Mouse (Mus musculus) G1E (cell line): Measurements from ENCODE around the gene Nsun2. TPM values are rescaled to one million over a fixed set of nuclear protein-coding genes. Genes with fewer than 3 reads are reported as not detected.
A peak's percentile ranks its signal among the peaks of the same experiment; 100 is the strongest.

ENCODE experiments used
- ATAC-seq: 2 replicates; pipeline ENCODE4 v1.8.0; 2016; ENCODE audit warnings: mild to moderate bottlenecking; ENCODE audit not compliant: insufficient number of reproducible peaks, poor library complexity, low FRiP score, severe bottlenecking; ENCODE audit errors: extremely low read depth
- DNase-seq: peaks from one replicate; pipeline ENCODE4 v3.0.0; 2012; ENCODE audit warnings: low spot score
- H3K27me3 ChIP-seq: 2 replicates; pipeline ENCODE4 v1.6.1; 2012; ENCODE audit warnings: mild to moderate bottlenecking, low read length, inconsistent platforms; ENCODE audit not compliant: insufficient read depth
- H3K36me3 ChIP-seq: replicated peaks from 2 replicates; pipeline ENCODE3; 2012; ENCODE audit warnings: mild to moderate bottlenecking, inconsistent platforms
- H3K4me1 ChIP-seq: 2 replicates; pipeline ENCODE4 v1.6.1; 2012; ENCODE audit warnings: low read depth, low read length, inconsistent platforms, mixed read lengths; ENCODE audit not compliant: insufficient read depth
- H3K4me3 ChIP-seq: 2 replicates; pipeline ENCODE4 v1.5.1; 2012; ENCODE audit warnings: low read depth, mild to moderate bottlenecking, inconsistent platforms, low read length, moderate library complexity, mixed read lengths
- H3K9me3 ChIP-seq: replicated peaks from 2 replicates; pipeline ENCODE4 v1.6.1; 2012; ENCODE audit warnings: inconsistent platforms
- CTCF ChIP-seq: IDR thresholded peaks from 2 replicates; pipeline ENCODE4 v1.5.1; 2012; ENCODE audit warnings: low read depth, low read length, inconsistent platforms, mixed read lengths
- GATA1 ChIP-seq: IDR thresholded peaks from 2 replicates; pipeline ENCODE4 v1.6.1; 2012; ENCODE audit warnings: borderline replicate concordance, low read length, inconsistent platforms, mixed read lengths
- GATA2 ChIP-seq: IDR thresholded peaks from 2 replicates; pipeline ENCODE4 v1.6.1; 2012; ENCODE audit warnings: low read depth, low read length, inconsistent platforms, borderline replicate concordance
- POLR2AphosphoS5 ChIP-seq: IDR thresholded peaks from 2 replicates; pipeline ENCODE4 v1.6.1; 2012; ENCODE audit warnings: low read depth, low read length, inconsistent platforms; ENCODE audit not compliant: insufficient replicate concordance
- TAL1 ChIP-seq: conservative IDR thresholded peaks from 2 replicates; pipeline ENCODE4 v1.6.1; 2012; ENCODE audit warnings: low read depth, low read length, inconsistent platforms, mixed read lengths
- polyA plus RNA-seq: library from polyadenylated mRNA; stranded (reverse); fragments of >175 nt; gene quantifications from 2 replicates; pipeline ENCODE4 v1.2.3, GENCODE M21; 2012
- total RNA-seq, 2 experiments: library from RNA; stranded (forward) in 1 of 2; stranded (reverse) in 1 of 2; fragments of 200-1000 nt in 1 of 2; fragments of >200 nt in 1 of 2; fragmentation: Nextera tagmentation in 1 of 2; gene quantifications; 2 replicates each; pipeline ENCODE4 v1.2.3; 2014 to 2017

Gene Nsun2
- total and polyA plus RNA-seq, 3 experiments = 144 to 231 (median 152) TPM

DNA sequence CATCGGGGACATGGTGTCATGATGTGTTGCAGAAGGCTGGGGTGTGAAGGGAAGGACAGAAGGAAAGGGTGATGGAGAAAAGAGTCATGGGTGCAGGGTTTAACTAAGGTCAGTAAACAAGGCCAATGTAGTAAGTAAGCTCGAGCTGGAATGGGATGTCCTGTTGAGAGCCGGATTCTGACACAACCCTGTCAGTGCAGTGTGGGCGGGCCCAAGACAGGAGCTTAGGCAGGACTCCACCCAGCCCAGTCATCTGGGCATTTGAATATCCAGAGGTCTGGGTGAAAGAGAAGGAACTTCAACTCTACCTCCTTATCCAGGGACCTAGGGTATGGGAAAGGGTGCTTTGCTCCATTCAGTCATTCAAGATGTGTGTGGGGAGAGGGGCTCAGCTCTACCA is 4.8 kb downstream of the Nsun2 start:
- Histone ChIP-seq H3K36me3 (peaks cover 7% of the 10 kb centered on the region), H3K9me3 (no peaks in the 10 kb centered on the region), H3K4me3 (no peak overlapping the region), H3K27me3 (peaks cover 11% of the 10 kb centered on the region), H3K4me1 (peaks cover 32% of the 10 kb centered on the region)
- no peak; the same call in 1 of the 2 replicates for ATAC-seq
- DNase-seq = no peak
- no peak for TF ChIP-seq POLR2AphosphoS5
- no peak for TF ChIP-seq GATA1
- TF ChIP-seq CTCF = no peak
- no peak for TF ChIP-seq TAL1
- TF ChIP-seq GATA2 = no peak

DNA sequence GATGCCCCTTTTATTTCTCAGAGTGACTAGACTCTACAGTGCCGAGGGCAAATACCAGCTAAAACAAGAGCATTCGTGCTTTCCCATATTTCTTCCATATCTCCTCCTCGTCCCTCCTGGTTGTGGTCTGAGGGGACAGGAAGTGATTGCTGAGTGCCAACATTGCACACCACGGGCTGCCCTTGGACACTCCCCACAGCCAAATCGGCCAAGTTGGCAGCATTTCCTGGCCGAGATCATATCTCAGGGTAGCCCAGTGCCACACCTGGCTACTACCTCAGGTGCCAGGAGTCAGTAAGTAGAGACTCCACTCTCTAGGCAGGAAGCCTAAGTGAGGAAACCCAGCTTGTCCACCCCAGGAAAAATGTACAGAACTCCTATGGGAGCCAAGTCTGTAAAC is 7.7 kb downstream of the Nsun2 start:
- H3K27me3 ChIP-seq = peaks cover 18% of the 10 kb centered on the region
- peaks cover 7% of the 10 kb centered on the region for H3K36me3 ChIP-seq
- peaks cover 16% of the 10 kb centered on the region; the same call in 1 of the 2 replicates for H3K4me1 ChIP-seq
- DNase-seq = no peak
- H3K9me3 ChIP-seq = no peaks in the 10 kb centered on the region
- no peak for TF ChIP-seq CTCF
- TF ChIP-seq GATA2 = no peak
- TF ChIP-seq GATA1 = no peak
- no peak for TF ChIP-seq TAL1
- TF ChIP-seq POLR2AphosphoS5 = no peak
- ATAC-seq = no peak
- no peak overlapping the region for H3K4me3 ChIP-seq

DNA sequence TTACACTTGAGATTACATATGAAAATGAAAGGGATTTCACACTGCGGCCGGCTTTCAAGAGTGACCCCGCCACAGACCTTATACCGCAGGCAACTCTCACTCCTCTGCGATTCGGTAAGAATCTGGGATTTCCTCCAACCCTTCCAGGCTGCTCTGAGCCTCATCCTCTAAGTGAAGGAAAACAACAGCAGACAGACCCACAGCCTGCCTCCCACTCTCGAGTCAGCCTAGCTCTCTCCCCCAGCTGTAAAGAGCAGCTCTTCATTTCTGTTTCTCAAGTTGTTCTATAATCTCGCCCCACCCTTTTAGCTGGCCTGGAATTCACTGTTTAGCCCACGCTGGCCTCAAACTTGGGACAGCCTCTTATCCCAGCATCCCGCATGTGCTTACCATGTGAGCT is 8.2 kb downstream of the Nsun2 start:
- TF ChIP-seq CTCF = no peak
- no peak for TF ChIP-seq GATA2
- TF ChIP-seq POLR2AphosphoS5 = no peak
- TF ChIP-seq GATA1 = no peak
- no peak for TF ChIP-seq TAL1
- DNase-seq (no peak), ATAC-seq (no peak)
- peaks cover 16% of the 10 kb centered on the region; the same call in 1 of the 2 replicates for H3K4me1 ChIP-seq
- H3K27me3 ChIP-seq = peaks cover 18% of the 10 kb centered on the region
- H3K36me3 ChIP-seq = peaks cover 7% of the 10 kb centered on the region
- H3K4me3 ChIP-seq = no peak overlapping the region
- H3K9me3 ChIP-seq = no peaks in the 10 kb centered on the region

DNA sequence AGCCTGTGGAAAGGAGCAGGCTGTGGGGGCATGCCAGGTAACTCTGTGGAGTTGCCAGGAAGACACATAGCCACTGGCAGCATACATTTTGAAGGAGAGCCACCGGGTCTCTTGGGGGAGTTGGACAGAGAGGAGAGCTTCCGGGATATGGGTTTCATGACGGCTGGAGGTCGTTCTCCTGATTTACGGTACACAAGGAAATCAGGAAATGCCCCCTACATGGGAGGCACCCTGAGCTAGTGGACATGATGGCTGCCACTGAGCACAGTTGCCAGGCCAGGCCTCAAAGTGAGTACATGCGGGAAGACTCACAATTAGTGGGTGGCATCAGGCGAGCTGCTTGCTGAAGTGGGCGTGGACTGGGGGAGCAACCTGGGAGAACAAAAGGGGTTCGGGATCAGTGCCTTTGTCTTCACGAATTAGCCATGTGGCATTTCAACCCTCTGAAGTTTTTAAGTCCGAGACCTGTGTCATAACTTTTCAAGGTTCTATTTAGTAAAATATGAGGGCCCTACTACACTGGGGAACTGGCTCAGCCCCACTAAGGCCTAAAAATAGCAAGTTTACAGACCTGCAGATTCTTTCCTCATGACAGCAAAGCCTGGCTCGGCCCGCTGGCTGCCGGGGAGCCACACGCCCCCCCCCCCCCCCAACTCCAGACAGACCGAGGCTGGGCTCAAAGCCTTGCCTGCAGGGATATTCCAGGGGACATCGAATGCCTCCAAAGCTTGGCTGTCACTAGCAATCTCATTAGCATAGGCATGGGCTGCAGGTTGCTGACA is 9.2 kb downstream of the Nsun2 start:
- DNase-seq (no peak), ATAC-seq (no peak)
- Histone ChIP-seq H3K4me1 (peaks cover 16% of the 10 kb centered on the region; the same call in 1 of the 2 replicates), H3K9me3 (no peaks in the 10 kb centered on the region), H3K4me3 (no peak overlapping the region), H3K36me3 (no peaks in the 10 kb centered on the region), H3K27me3 (peaks cover 22% of the 10 kb centered on the region)
- TF ChIP-seq POLR2AphosphoS5 (no peak), CTCF (no peak), TAL1 (no peak), GATA2 (no peak), GATA1 (no peak)

DNA sequence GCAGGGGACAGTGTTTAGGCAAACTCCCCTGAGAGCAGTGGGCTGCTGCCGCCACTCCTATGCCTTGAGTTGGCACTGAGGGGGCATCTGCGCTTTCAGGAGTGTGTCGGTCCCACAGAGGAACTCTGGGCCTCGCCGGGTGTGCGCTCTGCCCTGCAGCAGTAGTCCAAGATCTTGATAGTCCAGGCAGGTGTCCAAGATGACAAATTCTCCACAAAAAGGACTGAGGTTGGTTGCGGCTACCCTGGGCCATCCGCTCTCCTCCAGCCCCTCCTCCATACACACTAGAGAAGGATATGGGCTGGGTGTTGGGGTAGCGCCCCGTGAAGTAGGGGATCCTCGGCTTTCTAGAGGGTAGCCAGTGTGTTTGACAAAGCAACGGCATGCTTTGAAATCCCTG is 10.0 kb downstream of the Nsun2 start:
- H3K4me3 ChIP-seq = no peak overlapping the region
- no peak for ATAC-seq

DNA sequence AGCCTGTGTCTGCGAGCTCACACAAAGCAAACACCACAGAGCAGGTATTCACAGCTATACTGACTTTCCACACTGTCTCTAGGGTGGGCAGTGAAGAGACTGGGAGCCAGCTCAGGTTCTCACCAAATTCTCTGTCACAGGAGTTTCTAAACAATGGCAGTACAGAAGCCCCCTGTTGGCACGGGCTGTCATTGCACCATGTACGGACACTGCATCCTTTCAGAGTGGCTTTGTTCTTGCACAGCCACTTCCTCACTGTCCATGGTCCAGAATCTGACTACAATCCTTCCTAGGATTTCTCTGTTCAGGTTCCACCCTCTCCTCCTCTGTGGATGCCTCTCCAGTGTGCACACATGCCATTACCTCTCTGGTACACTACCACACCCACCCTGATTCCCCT is 11.5 kb downstream of the Nsun2 start:
- Histone ChIP-seq H3K4me1 (0 out of 2 replicates have a peak, but pooled peaks cover 9% of the 10 kb centered on the region), H3K36me3 (no peaks in the 10 kb centered on the region), H3K27me3 (peaks cover 34% of the 10 kb centered on the region), H3K4me3 (no peak overlapping the region), H3K9me3 (no peaks in the 10 kb centered on the region)
- DNase-seq = no peak
- peak; percentile 69 for TF ChIP-seq CTCF
- no peak for TF ChIP-seq GATA1
- ATAC-seq = peak; percentile 62

More for the DNA sequence above, 10.0 kb downstream of the Nsun2 start:
- TF ChIP-seq CTCF (no peak), GATA2 (no peak), GATA1 (no peak), POLR2AphosphoS5 (no peak), TAL1 (no peak)
- H3K9me3 ChIP-seq = no peaks in the 10 kb centered on the region
- no peak for DNase-seq
- no peaks in the 10 kb centered on the region for H3K36me3 ChIP-seq
- peaks cover 11% of the 10 kb centered on the region; the same call in 1 of the 2 replicates for H3K4me1 ChIP-seq
- peaks cover 25% of the 10 kb centered on the region for H3K27me3 ChIP-seq
